Mouse (Mus musculus) forebrain, embryonic 15.5 days (tissue): ENCODE measurements around the gene Prkcsh. TPM values are rescaled to one million over a fixed set of nuclear protein-coding genes. Genes with fewer than 3 reads are reported as not detected.
A peak's percentile ranks its signal among the peaks of the same experiment; 100 is the strongest.

Experiments
- ATAC-seq: fragments of 200-750 bp; cut with Nextera tagmentation; replicated peaks from 2 replicates; pipeline ENCODE4 v1.8.0; 2017; ENCODE audit warnings: mild to moderate bottlenecking, moderate TSS enrichment, moderate library complexity
- H3K27ac ChIP-seq: fragments of 300-500 bp; sonication (generic); replicated peaks from 2 replicates; pipeline ENCODE4 v1.5.1; 2015; ENCODE audit warnings: mild to moderate bottlenecking, inconsistent platforms
- H3K27me3 ChIP-seq: fragments of 300-500 bp; sonication (generic); 2 replicates; pipeline ENCODE4 v1.6.1; 2015; ENCODE audit warnings: inconsistent platforms
- H3K36me3 ChIP-seq: fragments of 300-500 bp; sonication (generic); 2 replicates; pipeline ENCODE4 v1.6.1; 2015; ENCODE audit warnings: mild to moderate bottlenecking, inconsistent platforms
- H3K4me1 ChIP-seq: fragments of 300-500 bp; sonication (generic); 2 replicates; pipeline ENCODE4 v1.6.1; 2015; ENCODE audit warnings: inconsistent platforms
- H3K4me2 ChIP-seq: fragments of 300-500 bp; sonication (generic); replicated peaks from 2 replicates; pipeline ENCODE4 v1.6.1; 2015; ENCODE audit warnings: mild to moderate bottlenecking, inconsistent platforms
- H3K4me3 ChIP-seq: fragments of 300-500 bp; sonication (generic); 2 replicates; pipeline ENCODE4 v1.5.1; 2015; ENCODE audit warnings: mild to moderate bottlenecking, inconsistent platforms
- H3K9ac ChIP-seq: fragments of 300-500 bp; sonication (generic); replicated peaks from 2 replicates; pipeline ENCODE4 v1.6.1; 2015; ENCODE audit warnings: mild to moderate bottlenecking, inconsistent platforms
- H3K9me3 ChIP-seq: fragments of 300-500 bp; sonication (generic); 2 replicates; pipeline ENCODE4 v1.6.1; 2016; ENCODE audit warnings: inconsistent platforms
- WGBS: fragments of 180-500 bp; shearing (Covaris S2); methylation state at CpG from one replicate; pipeline ENCODE4 v1.1.7; 2015; ENCODE audit warnings: mixed read lengths; 5-methylcytosine and 5-hydroxymethylcytosine counted together
- polyA plus RNA-seq: library from polyadenylated mRNA; unstranded; fragments of >200 nt; fragmentation: Nextera tagmentation; extraction: Ambion mirVana; gene quantifications from 2 replicates; pipeline ENCODE4 v1.2.1, GENCODE M21; 2015

The Prkcsh gene
- polyA plus RNA-seq, 1 experiment from 2014 or later = 91.1 TPM

DNA sequence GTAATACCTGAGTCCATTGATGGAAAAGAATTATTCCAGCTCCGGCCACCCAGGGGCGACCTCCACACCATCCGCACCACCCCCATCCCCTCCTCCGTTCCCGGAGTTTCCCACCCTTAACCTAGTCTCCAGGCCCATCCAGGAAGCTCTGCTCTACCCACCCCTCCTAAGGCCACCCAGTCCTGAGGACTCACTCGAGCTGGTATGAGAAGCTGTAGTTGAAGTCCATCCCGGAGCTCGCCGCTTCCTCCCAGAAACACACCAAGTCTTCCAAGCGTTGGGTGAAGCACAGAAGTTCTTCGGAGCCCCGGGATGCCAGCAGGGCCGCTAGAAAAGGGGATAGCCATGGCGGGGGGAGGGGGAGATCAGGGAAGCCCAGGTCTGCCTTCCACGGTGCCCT lies 40.6 kb upstream of the Prkcsh start:
- H3K27ac ChIP-seq = no peak overlapping the region
- H3K9me3 ChIP-seq = no peaks in the 10 kb centered on the region
- ATAC-seq = peak; percentile 42
- H3K4me2 ChIP-seq = peak overlapping the region; percentile 58
- peaks cover 51% of the 10 kb centered on the region for H3K27me3 ChIP-seq
- 0% methylated on average over 15 of the region's 15 CpGs for WGBS
- 0 out of 2 replicates have a peak, but pooled peaks cover 3% of the 10 kb centered on the region for H3K36me3 ChIP-seq
- H3K9ac ChIP-seq = peak overlapping the region; percentile 18; the same call in 1 of the 2 replicates
- peak overlapping the region; percentile 39 for H3K4me3 ChIP-seq
- peaks cover 20% of the 10 kb centered on the region for H3K4me1 ChIP-seq

DNA sequence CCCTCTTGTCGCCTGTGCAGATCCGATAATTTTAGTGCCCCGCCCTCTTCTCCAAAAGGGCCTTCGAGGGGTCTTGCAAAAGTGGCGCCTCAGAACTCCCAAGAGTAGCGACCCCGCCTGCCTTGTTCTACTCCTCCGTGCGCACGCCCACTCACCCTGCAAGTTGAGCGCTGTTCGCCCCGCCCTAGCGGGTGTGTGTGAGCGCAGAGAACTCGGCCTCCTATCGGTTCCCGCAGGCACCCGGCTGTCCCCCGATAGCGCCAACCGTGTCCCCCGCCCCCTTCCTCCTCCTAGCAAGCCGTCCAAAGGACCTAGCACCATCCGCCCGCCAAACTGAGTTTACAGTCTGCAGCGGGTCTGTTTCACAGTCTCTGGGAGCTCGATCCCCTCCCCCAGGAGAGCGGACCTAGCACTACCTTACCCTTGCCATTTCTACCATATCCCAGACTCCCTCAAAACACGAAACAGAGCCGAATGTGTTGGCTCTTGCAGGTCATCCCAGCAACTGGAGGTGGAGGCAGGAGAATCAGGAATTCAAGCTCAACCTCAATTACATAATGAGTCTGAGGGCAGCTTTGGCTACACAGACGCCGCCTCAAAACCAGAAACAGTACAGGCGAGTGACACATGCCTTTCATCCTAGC lies 40.1 kb upstream of the Prkcsh start:
- Histone ChIP-seq H3K9me3 (no peaks in the 10 kb centered on the region), H3K4me1 (peaks cover 20% of the 10 kb centered on the region), H3K36me3 (0 out of 2 replicates have a peak, but pooled peaks cover 3% of the 10 kb centered on the region), H3K4me3 (peak overlapping the region; percentile 39), H3K27me3 (peaks cover 51% of the 10 kb centered on the region), H3K4me2 (peak overlapping the region; percentile 58), H3K9ac (peak overlapping the region; percentile 18; the same call in 1 of the 2 replicates), H3K27ac (no peak overlapping the region)
- ATAC-seq = peak; percentile 74
- WGBS = 4% methylated on average over 34 of the region's 34 CpGs

DNA sequence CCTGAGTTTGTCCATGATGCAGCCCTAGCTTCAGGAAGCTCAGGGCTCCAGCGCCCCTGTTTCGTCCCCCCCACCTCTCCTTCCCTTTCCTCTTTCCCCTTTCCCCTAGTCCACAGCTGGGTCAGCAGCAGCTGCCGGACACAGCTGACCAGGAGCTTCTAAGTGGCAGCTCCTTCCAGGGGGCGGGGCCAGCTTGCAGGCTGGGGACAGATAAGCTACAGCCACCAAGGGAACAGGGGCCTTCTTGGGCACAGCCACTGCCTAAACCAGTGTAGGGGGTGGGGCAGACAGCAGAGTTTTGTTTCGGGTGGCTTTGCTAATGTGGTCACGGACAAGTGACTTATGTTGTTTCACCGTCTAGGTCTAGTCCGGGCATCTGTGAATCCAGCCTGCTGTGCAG lies 39.2 kb upstream of the Prkcsh start, which contains the start of gene Epor:
TSS of gene Epor (minus strand) at position 90 of the 400 bp plus-strand sequence.
- H3K36me3 ChIP-seq = 0 out of 2 replicates have a peak, but pooled peaks cover 3% of the 10 kb centered on the region
- no peaks in the 10 kb centered on the region for H3K9me3 ChIP-seq
- H3K27ac ChIP-seq = no peak within 1 kb of the TSS
- peaks cover 20% of the 10 kb centered on the region for H3K4me1 ChIP-seq
- H3K9ac ChIP-seq = peak within 1 kb of the TSS; percentile 18; the same call in 1 of the 2 replicates
- H3K27me3 ChIP-seq = peaks cover 51% of the 10 kb centered on the region
- H3K4me3 ChIP-seq = peak within 1 kb of the TSS; percentile 39
- WGBS = 20% methylated on average over 8 of the region's 8 CpGs
- no peak for ATAC-seq
- H3K4me2 ChIP-seq = peak within 1 kb of the TSS; percentile 58

DNA sequence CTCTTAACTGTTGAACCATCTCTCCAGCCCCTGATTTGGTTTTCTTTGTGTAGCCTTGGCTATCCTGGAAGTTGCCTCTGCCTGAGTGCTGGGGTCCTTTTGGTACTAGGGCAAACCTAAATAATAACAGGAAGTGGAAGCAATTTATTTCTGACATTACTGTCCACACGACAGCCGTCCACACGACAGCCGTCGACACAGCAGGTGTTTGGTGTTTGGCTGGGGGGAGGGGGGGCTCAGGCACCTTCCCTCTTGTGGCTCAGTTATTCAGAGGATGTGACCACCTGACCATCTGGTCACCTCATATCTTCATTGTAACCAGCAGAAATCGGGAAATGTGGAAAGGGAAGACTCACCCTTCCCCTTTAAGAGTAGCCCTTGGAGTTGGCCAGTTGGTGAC lies 33.7 kb upstream of the Prkcsh start:
- ATAC-seq = no peak
- no peaks in the 10 kb centered on the region for H3K9me3 ChIP-seq
- H3K27ac ChIP-seq = no peak overlapping the region
- no peaks in the 10 kb centered on the region for H3K4me1 ChIP-seq
- H3K27me3 ChIP-seq = peaks cover 4% of the 10 kb centered on the region; the same call in 1 of the 2 replicates
- WGBS = 72% methylated on average over 6 of the region's 6 CpGs
- no peak overlapping the region for H3K4me3 ChIP-seq
- no peaks in the 10 kb centered on the region for H3K36me3 ChIP-seq
- no peak overlapping the region for H3K4me2 ChIP-seq
- no peak overlapping the region for H3K9ac ChIP-seq

DNA sequence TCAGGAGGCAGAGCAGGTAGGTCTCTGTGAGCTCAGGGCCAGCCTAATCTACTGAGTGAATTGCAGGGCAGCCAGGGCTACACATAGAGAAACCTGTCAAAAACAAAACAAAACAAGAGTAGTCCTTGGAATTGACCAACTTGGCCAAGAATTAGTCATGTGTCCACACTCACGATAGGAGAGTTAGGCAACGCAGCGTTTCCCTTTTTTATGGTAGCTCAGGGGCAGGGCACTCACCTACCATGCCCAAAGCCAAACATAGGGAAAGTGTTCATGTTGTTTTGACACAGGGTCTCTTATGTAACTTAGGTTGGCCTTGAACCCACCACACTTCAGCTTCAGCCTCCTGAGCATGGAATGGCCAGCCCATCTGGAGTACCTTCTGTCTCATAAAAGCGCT lies 33.3 kb upstream of the Prkcsh start:
- H3K27me3 ChIP-seq = peaks cover under 1% of the 10 kb centered on the region; the same call in 1 of the 2 replicates
- no peaks in the 10 kb centered on the region for H3K36me3 ChIP-seq
- no peaks in the 10 kb centered on the region for H3K9me3 ChIP-seq
- H3K27ac ChIP-seq = no peak overlapping the region
- no peak overlapping the region for H3K4me3 ChIP-seq
- ATAC-seq = no peak
- no peak overlapping the region for H3K4me2 ChIP-seq
- no peaks in the 10 kb centered on the region for H3K4me1 ChIP-seq
- H3K9ac ChIP-seq = no peak overlapping the region
- 95% methylated on average over 4 of the region's 4 CpGs for WGBS

DNA sequence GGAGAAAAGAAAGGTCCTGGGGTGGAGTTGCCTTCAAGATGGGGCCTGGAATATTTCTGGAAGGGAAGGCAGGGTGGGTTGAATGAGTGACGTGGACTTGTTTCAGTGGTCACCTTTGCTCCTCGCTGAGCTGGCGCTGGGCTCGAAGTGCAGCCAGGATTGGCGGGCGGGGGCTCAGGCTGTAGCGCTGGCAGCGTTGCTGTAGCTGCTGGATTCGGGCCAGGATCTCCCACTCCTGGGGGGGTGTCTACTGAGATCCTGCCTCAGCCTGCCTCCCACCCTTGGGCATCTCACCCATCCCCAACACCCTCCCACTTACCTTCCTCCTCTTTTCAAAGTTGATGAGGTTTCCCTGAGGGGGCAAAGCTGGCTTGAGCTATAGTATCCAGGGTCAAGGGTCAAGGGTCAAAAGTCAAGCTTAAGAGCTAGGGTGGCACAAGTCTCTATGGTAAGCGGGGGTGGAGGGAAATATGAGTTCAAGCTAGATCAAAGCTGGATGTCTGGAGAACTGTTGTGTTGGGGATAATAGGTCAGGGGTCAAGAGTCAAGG lies 25.9 kb upstream of the Prkcsh start:
- no peak for ATAC-seq
- Histone ChIP-seq H3K9ac (no peak overlapping the region), H3K4me1 (peaks cover 10% of the 10 kb centered on the region), H3K27ac (no peak overlapping the region), H3K9me3 (no peaks in the 10 kb centered on the region), H3K36me3 (no peaks in the 10 kb centered on the region), H3K4me2 (no peak overlapping the region), H3K4me3 (no peak overlapping the region), H3K27me3 (no peaks in the 10 kb centered on the region)
- WGBS = 71% methylated on average over 10 of the region's 10 CpGs

DNA sequence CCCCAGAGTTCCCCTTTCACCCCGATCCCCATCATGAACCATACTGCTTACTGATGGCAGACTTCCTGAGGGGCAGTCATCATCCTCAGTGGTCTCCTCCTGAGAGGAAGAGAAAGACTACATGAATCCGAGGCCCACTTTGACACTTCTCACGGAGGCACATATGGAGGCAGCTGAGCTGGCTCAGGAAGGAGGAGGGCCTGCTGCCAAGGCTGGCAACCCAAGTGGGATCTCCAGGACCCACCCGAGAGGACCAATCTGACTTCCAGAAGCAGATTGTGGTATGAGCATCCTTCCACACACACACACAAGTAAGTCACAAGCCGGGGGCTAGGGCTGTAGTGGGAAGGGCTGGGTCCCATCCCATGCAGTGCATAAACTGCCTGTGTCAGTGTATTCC lies 25.3 kb upstream of the Prkcsh start:
- Histone ChIP-seq H3K4me1 (peaks cover 10% of the 10 kb centered on the region), H3K9ac (no peak overlapping the region), H3K27me3 (no peaks in the 10 kb centered on the region), H3K9me3 (no peaks in the 10 kb centered on the region), H3K27ac (no peak overlapping the region), H3K4me3 (no peak overlapping the region), H3K4me2 (no peak overlapping the region), H3K36me3 (no peaks in the 10 kb centered on the region)
- ATAC-seq = peak; percentile 41; the same call in 1 of the 2 replicates
- WGBS = 59% methylated on average over 5 of the region's 5 CpGs

DNA sequence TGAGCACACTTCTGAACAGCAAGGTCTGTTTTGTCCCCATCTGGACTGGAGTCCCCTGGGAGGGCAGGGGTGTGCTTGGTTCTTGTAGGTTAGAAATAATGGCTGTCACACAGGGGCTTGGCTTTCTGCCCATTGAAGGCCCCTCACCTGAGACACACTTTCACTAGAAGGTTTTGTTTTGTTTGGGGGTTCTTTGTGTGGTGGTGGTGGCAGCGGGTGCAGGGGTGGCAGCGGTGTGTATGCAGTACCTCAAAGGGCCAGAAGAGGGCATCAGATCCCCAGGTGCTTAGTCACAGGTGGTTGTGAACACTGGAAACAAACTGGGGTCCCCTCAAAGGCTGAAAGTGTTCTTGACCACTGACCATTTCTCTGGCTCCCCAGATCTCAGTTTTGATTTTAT lies 24.6 kb upstream of the Prkcsh start:
- no peaks in the 10 kb centered on the region for H3K9me3 ChIP-seq
- H3K27me3 ChIP-seq = no peaks in the 10 kb centered on the region
- H3K4me3 ChIP-seq = no peak overlapping the region
- 22% methylated on average over 2 of the region's 2 CpGs for WGBS
- H3K4me2 ChIP-seq = no peak overlapping the region
- H3K4me1 ChIP-seq = peaks cover 10% of the 10 kb centered on the region
- no peak overlapping the region for H3K27ac ChIP-seq
- H3K9ac ChIP-seq = no peak overlapping the region
- H3K36me3 ChIP-seq = no peaks in the 10 kb centered on the region
- no peak for ATAC-seq

DNA sequence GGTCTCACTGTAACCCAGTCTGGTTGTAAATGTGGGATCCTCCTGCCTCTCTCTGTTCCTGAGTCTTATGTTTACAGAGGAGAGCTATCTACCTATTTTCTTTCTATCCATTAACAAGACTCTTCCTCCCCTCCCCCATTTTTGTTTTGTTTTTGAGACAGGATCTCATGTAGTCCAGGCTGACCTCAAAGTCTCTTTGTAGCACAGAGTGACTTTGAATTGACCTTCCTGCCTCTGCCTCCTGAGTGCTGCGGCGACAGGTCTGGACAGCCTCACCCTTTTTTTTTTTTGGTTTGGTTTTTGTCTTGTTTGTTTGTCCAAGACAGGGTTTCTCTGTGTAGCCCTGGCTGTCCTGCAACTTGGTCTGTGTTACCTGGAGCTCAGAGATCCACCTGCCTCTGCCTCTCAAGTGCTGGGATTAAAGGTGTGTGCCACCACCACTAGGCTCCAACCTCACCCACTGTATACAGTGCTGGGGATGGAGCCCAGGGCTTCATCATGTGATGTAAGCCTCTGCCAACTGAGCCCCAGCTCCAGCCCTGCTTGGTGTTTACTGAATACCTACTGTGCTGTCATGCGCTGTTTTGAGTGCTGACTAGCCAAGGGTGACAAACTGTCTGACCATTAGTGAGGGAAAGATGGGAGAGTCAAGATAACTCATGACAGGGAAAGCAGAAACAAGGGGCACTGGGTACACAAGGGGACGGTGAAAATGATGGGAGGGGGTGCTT lies 24.0 kb upstream of the Prkcsh start:
- no peak overlapping the region for H3K9ac ChIP-seq
- H3K4me1 ChIP-seq = peaks cover 10% of the 10 kb centered on the region
- H3K27ac ChIP-seq = no peak overlapping the region
- no peaks in the 10 kb centered on the region for H3K36me3 ChIP-seq
- no peak overlapping the region for H3K4me2 ChIP-seq
- no peak overlapping the region for H3K4me3 ChIP-seq
- 92% methylated on average over 4 of the region's 4 CpGs for WGBS
- H3K27me3 ChIP-seq = 0 out of 2 replicates have a peak, but pooled peaks cover 3% of the 10 kb centered on the region
- no peak for ATAC-seq
- H3K9me3 ChIP-seq = no peaks in the 10 kb centered on the region

DNA sequence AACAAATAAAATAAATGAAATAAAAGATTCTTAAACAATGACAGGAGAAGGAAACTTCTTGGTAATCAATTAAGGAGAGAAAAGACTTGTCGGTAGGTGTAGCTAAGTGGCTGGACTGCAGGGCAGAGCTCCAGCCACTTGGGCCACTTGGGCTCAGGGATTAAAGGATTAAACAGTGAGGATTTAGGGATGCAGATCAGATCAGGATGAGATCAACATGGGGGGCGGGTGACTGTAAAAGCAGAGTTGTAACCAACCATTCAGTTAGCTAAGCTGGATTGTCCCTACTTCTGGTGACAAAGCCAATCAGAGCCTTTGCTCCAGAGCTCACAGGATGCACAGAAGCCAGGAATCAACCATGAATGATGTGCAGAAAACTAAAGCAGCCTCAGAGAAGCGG lies 18.7 kb upstream of the Prkcsh start:
- 3% methylated on average over 3 of the region's 3 CpGs for whole genome bisulfite sequencing
- Histone ChIP-seq H3K4me1 (peaks cover 11% of the 10 kb centered on the region), H3K27me3 (peaks cover 30% of the 10 kb centered on the region), H3K9me3 (no peaks in the 10 kb centered on the region), H3K27ac (no peak overlapping the region), H3K4me2 (no peak overlapping the region), H3K36me3 (no peaks in the 10 kb centered on the region), H3K4me3 (no peak overlapping the region), H3K9ac (no peak overlapping the region)
- ATAC-seq = no peak

DNA sequence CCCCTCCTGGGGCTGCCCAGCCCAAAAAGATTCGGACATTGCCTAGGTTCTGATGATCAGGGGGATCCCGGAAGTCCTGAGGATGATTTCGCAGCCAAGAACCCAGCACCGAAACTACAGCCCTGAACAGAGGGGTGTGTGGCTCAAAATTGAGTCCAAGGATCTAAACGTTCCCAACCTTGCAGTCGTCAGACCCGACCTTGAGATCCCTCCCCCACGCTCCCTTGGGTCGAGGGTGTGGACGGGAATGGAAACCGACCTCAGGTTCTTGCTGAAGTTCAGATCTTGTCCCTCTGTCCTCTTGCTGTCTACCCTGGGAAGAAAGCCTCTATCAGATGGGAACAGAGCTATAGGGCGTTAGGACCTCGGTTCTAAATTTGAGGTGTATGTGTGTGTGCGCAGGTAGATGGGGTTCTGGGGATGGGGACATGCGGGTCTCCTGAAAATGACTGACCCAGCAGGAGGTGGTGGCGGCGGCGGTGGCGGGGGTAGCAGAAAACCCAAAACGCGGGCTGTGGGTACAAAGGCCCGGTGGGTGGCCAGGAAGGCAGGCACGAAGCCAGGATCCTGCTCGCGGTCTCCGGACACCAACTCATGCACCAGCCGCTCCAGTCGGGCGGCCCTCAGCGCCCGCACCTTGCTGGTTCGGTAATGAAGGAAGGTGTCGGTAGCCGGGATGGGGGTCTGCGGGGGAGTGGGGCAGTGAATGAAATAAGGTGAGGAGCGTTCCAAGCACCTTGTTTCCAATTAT lies 14.8 kb upstream of the Prkcsh start:
- H3K4me3 ChIP-seq = peak overlapping the region; percentile 30; the same call in 1 of the 2 replicates
- no peak for ATAC-seq
- peaks cover 22% of the 10 kb centered on the region for H3K4me1 ChIP-seq
- H3K4me2 ChIP-seq = peak overlapping the region; percentile 50; the same call in 1 of the 2 replicates
- H3K9ac ChIP-seq = no peak overlapping the region
- H3K27me3 ChIP-seq = peaks cover 57% of the 10 kb centered on the region
- no peaks in the 10 kb centered on the region for H3K9me3 ChIP-seq
- no peak overlapping the region for H3K27ac ChIP-seq
- WGBS = 10% methylated on average over 33 of the region's 36 CpGs
- H3K36me3 ChIP-seq = no peaks in the 10 kb centered on the region
